Mouse (Mus musculus) lung, postnatal 0 days (tissue): ENCODE measurements at regions not wholly inside any gene's neighbourhood (a gene's known extent, or its start where the extent isn't known, plus 50 kb on each side); places are given as distances from the start of the nearest gene placed in this dataset.

Source experiments
- CTCF ChIP-seq: IDR thresholded peaks from 2 replicates; pipeline ENCODE4 v1.5.1; 2016; ENCODE audit warnings: antibody characterized with exemption, mild to moderate bottlenecking
- EP300 ChIP-seq: IDR thresholded peaks from 2 replicates; pipeline ENCODE4 v1.6.1; 2016; ENCODE audit warnings: antibody characterized with exemption, mild to moderate bottlenecking, control low read depth

DNA sequence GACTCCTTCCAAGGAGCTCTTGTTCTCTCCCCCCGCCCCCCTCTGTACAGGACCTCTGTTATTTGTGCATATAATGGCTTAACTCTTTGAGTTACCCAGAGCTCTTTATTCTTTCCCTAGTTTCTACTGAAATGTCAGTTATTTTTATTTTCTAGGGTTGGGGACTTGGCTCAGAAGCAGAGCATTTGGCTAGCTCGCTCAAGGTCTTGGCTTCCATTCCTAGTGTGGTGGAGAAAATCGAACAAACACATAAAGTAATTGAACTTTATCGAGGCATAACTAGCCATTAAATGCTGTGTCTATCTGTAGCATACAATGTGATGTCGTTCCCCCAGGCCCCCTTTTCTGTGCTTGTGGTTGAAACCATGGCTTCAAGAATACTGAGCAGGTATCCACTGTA is 716.5 kb upstream of the Car8 start:
- TF ChIP-seq CTCF, result no peak
- TF ChIP-seq EP300, result no peak
